Mouse (Mus musculus) thymus, adult 2 months (tissue): Measurements from ENCODE around the gene Gm3045.

ENCODE experiments used
- CTCF ChIP-seq: fragments of 200-500 bp; IDR thresholded peaks from 2 replicates; pipeline ENCODE4 v1.5.1; 2012; ENCODE audit warnings: mild to moderate bottlenecking, control low read depth, low read length, moderate library complexity, borderline replicate concordance; ENCODE audit not compliant: control insufficient read depth, poor library complexity, insufficient read depth; ENCODE audit errors: extremely low read depth
- POLR2A ChIP-seq: fragments of 200-500 bp; IDR thresholded peaks from 2 replicates; pipeline ENCODE4 v1.6.1; 2012; ENCODE audit warnings: mild to moderate bottlenecking, low read length, control low read depth, moderate library complexity; ENCODE audit not compliant: control insufficient read depth, poor library complexity, insufficient read depth; ENCODE audit errors: extremely low read depth

DNA sequence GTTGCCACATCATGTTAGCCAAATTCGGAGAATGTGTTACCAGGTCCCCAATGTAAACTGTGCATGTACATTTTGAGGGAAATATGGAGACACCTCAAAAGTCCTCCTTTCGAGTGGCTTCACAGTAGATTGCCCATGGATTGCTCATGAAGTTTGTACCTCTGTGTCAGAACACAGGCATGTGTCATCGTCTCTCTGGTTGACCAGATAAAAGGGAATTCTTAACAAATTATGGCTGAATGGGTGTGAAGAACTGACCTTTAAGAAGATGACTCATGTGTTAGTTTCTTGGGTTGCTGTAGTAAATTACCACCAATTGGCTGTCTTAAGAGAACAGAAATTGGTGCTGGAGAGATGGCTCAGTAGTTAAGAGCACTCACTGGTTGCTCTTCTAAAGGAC, 17.7 kb downstream of the Gm3045 start:
- TF ChIP-seq POLR2A (no peak), CTCF (no peak)
